Mouse (Mus musculus): ENCODE data around the gene Trip11. TPM values are rescaled to one million over a fixed set of nuclear protein-coding genes. Genes with fewer than 3 reads are reported as not detected.

Trip11 gene
- total and polyA plus RNA-seq, 3 experiments = 5.1 to 12.8 (median 10.4) TPM

DNA sequence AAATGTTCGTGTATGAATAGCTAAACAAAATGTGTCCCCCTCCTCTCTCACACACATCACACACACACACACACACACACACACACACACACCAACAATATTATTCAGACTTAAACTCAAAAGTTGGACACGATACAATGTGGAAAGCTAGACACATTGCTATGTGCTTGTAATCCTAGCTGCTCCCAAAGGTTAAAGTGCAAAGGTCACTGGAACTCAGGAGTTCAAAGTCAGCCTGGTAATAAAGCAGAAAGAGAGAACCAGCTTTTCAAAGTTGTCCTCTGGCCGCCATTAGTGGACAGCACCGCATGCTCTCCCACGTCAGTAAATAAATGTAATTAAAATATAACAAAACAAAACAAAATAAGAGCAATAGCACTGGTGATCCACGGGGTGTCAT, 97.3 kb downstream of the Trip11 start:
- Histone ChIP-seq H3K4me2 (ENCODE audit: insufficient read depth, low read depth, poor library complexity, severe bottlenecking) (no peak overlapping the region), H3K27ac (ENCODE audit: insufficient read depth, low read depth) (no peak overlapping the region), H3K9me3 (replicated peaks; ENCODE audit: low read length) (no peaks in the 10 kb centered on the region), H3K27me3 (replicated peaks) (no peaks in the 10 kb centered on the region), H3K9ac (ENCODE audit: insufficient read depth, low read depth) (no peak overlapping the region), H3K79me2 (replicated peaks; ENCODE audit: control insufficient read depth, extremely low read depth, insufficient read depth, poor library complexity, severe bottlenecking) (no peaks in the 10 kb centered on the region), H3K36me3 (replicated peaks in 1 of 2; ENCODE audit: control insufficient read depth in 1 of 2, insufficient read depth in 1 of 2, low read length in 1 of 2) (no peaks in the 10 kb centered on the region), H3K4me1 (ENCODE audit: control insufficient read depth in 1 of 2, insufficient read depth in 2 of 2) (peaks cover 0 to 3% of the 10 kb centered on the region in 2 experiments; a peak in 1 of 4 replicates), H3K4me3 (replicated peaks in 1 of 3; ENCODE audit: low read depth in 2 of 3, low read length in 2 of 3, poor library complexity in 1 of 3) (no peak overlapping the region)
- TF ChIP-seq ELF1 (IDR thresholded peaks at IDR 0.05; ENCODE audit: low read depth, low read length) (no peak), IRF4 (IDR thresholded peaks at IDR 0.05; ENCODE audit: low read depth, low read length) (no peak), MAZ (IDR thresholded peaks at IDR 0.05; ENCODE audit: low read depth, low read length) (no peak), GABPA (IDR thresholded peaks at IDR 0.05; ENCODE audit: insufficient replicate concordance, low read depth, low read length) (no peak), SIN3A (IDR thresholded peaks at IDR 0.05; ENCODE audit: low read length) (no peak), TBP (conservative IDR thresholded peaks at IDR 0.05; ENCODE audit: low read depth, low read length) (no peak), MAX (IDR thresholded peaks at IDR 0.05; ENCODE audit: low read length) (no peak)
- in situ Hi-C loops (cut with MboI; ENCODE audit: low pct_ligation_motif_present, low pct_unique_long_range_greater_than_20kb, low sequenced_read_pairs) = loop anchor here (25.0 kb wide), 1 partner anchor 372 kb away; no protein-coding TSS in a partner anchor
- no peak for DNase-seq (ENCODE audit: extremely low read depth)
- dilution Hi-C loops (cut with MboI; ENCODE audit: extremely low pct_ligation_motif_present, extremely low pct_unique_long_range_greater_than_20kb, low sequenced_read_pairs) = no loop called here

DNA sequence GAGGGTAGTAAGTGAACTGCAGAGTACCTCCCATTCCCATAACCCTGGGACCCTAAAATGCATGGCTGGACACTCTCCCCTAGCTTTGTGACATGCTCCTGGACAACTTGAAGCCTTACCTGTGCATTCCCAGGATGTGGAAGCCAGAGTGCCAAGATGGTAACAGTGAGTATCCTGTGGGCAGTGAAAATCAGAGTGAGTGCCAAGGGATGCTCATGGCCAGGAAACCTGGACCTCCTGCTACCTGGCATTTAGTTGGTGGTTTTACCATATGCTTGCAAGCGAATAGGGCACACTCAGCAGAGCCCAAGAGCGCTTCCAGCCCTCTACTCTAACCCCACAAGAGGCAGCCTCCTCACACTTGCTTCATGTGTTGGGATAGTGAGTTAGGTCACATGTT, 98.6 kb downstream of the Trip11 start:
- H3K79me2 ChIP-seq (replicated peaks; ENCODE audit: control insufficient read depth, extremely low read depth, insufficient read depth, poor library complexity, severe bottlenecking) = no peaks in the 10 kb centered on the region
- no peak overlapping the region for H3K4me3 ChIP-seq (replicated peaks in 1 of 3; ENCODE audit: low read depth in 2 of 3, low read length in 2 of 3, poor library complexity in 1 of 3)
- no peak overlapping the region for H3K27ac ChIP-seq (ENCODE audit: insufficient read depth, low read depth)
- in situ Hi-C loops (cut with MboI; ENCODE audit: low pct_ligation_motif_present, low pct_unique_long_range_greater_than_20kb, low sequenced_read_pairs) = loop anchor here (25.0 kb wide), 1 partner anchor 373 kb away; no protein-coding TSS in a partner anchor
- peaks cover 3% of the 10 kb centered on the region for H3K27me3 ChIP-seq (replicated peaks)
- no peak overlapping the region for H3K4me2 ChIP-seq (ENCODE audit: insufficient read depth, low read depth, poor library complexity, severe bottlenecking)
- no peak for DNase-seq (ENCODE audit: extremely low read depth)
- H3K9me3 ChIP-seq (replicated peaks; ENCODE audit: low read length) = no peaks in the 10 kb centered on the region
- TF ChIP-seq MEF2A (IDR thresholded peaks at IDR 0.05; ENCODE audit: borderline replicate concordance, low read depth, low read length) = no peak
- TF ChIP-seq NRF1 (IDR thresholded peaks at IDR 0.05; ENCODE audit: low read depth, low read length) = no peak
- no peak for TF ChIP-seq MAZ (IDR thresholded peaks at IDR 0.05; ENCODE audit: low read depth, low read length)
- no peak for TF ChIP-seq KAT2A (IDR thresholded peaks at IDR 0.05; ENCODE audit: insufficient replicate concordance, low read length)
- TF ChIP-seq UBTF (IDR thresholded peaks at IDR 0.05; ENCODE audit: low read depth, low read length) = no peak
- no peak for TF ChIP-seq POLR2A (IDR thresholded peaks at IDR 0.05; ENCODE audit: low read depth, low read length)
- no peak for TF ChIP-seq NELFE (IDR thresholded peaks at IDR 0.05; ENCODE audit: low read depth, low read length)
- TF ChIP-seq TBP (conservative IDR thresholded peaks at IDR 0.05; ENCODE audit: low read depth, low read length) = no peak
- no peak for TF ChIP-seq ZNF384 (IDR thresholded peaks at IDR 0.05; ENCODE audit: low read depth, low read length)
- no peak for TF ChIP-seq ETS1 (conservative IDR thresholded peaks at IDR 0.05; ENCODE audit: low read depth, low read length)
- TF ChIP-seq BHLHE40 (IDR thresholded peaks at IDR 0.05; ENCODE audit: low read depth, low read length) = no peak
- TF ChIP-seq PAX5 (IDR thresholded peaks at IDR 0.05; ENCODE audit: low read length) = no peak
- TF ChIP-seq MAFK (IDR thresholded peaks at IDR 0.05; ENCODE audit: insufficient replicate concordance, low read length) = no peak
- TF ChIP-seq IRF4 (IDR thresholded peaks at IDR 0.05; ENCODE audit: low read depth, low read length) = no peak
- TF ChIP-seq RCOR1 (conservative IDR thresholded peaks at IDR 0.05; ENCODE audit: low read depth, low read length) = no peak
- peaks cover 0 to 3% of the 10 kb centered on the region in 2 experiments; a peak in 1 of 4 replicates for H3K4me1 ChIP-seq (ENCODE audit: control insufficient read depth in 1 of 2, insufficient read depth in 2 of 2)
- no peaks in the 10 kb centered on the region for H3K36me3 ChIP-seq (replicated peaks in 1 of 2; ENCODE audit: control insufficient read depth in 1 of 2, insufficient read depth in 1 of 2, low read length in 1 of 2)
- H3K9ac ChIP-seq (ENCODE audit: insufficient read depth, low read depth) = no peak overlapping the region
- dilution Hi-C loops (cut with MboI; ENCODE audit: extremely low pct_ligation_motif_present, extremely low pct_unique_long_range_greater_than_20kb, low sequenced_read_pairs) = no loop called here
